Mouse (Mus musculus): ENCODE results near the gene Gm48551. TPM values are rescaled to one million over a fixed set of nuclear protein-coding genes. Genes with fewer than 3 reads are reported as not detected.
A peak's percentile ranks its signal among the peaks of the same experiment; 100 is the strongest.

Gene Gm48551
- total RNA-seq, 2 experiments from 2014 or later = 0.41 to 0.47 TPM

GRCm38 (mm10) chr10:81356352-81356990, 27.8 kb upstream of the Gm48551 start:
- no peak for DNase-seq

DNA sequence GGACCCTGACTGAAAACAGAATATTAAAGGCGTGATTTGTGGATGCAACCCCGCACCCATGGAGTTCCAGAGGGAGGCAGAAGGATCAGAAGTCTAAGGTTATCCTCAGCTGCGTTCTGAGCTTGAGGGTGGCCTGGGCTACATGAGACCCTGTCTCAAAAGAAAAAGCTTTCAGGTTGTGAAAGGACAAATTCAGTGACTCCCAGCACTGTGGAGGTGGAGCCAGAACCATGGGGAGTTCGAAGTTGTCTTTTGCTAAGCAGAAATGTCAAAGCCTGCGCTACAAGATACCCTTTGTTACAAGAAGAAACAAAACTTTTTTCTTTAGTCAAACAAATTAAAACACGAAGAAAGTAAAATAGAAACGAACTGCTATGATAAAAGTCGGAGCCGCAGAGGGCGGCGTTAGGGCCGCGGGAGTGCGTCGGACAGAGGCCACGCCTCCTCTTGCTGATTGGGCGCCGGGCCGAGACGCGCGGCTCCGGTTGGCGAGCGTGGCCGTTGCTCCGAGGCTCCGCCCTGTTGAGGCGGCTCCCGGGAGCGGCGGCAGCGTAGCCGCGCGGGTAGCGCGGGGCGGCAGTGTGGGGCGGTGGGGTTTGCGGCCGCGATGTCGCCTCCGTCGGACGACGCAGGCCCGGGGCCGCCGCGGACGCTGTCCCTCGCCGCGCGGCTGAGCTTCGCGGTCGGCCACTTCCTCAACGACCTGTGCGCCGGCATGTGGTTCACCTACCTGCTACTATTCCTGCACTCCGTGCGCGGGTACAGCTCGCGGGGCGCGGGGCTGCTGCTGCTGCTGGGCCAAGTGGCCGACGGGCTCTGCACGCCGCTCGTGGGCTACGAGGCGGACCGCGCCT, 27.0 kb upstream of the Gm48551 start, which contains the start of gene Mfsd12:
Gene Mfsd12 (plus strand): TSS at position 501 of the 854 bp plus-strand sequence.
- intact Hi-C loops (cut with DNase I; ENCODE audit: low total_unique reads) = no loop called here
- peak; percentile 94 for DNase-seq

More at GRCm38 (mm10) chr10:81356352-81356990, 27.8 kb upstream of the Gm48551 start:
- intact Hi-C loops (cut with DNase I; ENCODE audit: low total_unique reads) = no loop called here

DNA sequence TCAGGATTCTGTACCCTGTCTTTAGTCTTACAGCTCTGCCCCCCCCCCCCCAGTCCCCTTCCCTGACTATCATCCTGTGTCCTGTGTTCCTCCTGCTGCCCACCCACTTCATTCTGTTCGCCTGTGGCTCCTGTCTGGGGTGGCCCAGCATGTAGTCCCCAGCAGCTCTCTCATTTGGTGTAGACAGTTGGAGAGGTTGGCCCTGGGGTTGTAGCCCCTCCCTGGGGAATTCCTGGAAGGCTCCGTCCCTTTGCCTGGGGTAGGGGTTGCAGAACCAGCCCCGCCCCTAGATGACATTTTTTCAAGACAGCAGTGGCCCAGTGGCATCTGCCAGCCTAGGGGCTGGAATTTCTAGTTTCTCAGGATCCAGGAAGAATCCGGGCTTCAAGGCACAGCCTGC, 26.1 kb upstream of the Gm48551 start:
- intact Hi-C loops (cut with DNase I; ENCODE audit: low total_unique reads) = no loop called here

GRCm38 (mm10) chr10:81358841-81359240, 25.4 kb upstream of the Gm48551 start:
- intact Hi-C loops (cut with DNase I; ENCODE audit: low total_unique reads) = no loop called here

More for the DNA sequence above, 26.1 kb upstream of the Gm48551 start:
- DNase-seq = no peak

GRCm38 (mm10) chr10:81360721-81361120, 23.5 kb upstream of the Gm48551 start:
- no peak for DNase-seq
- intact Hi-C loops (cut with DNase I; ENCODE audit: low total_unique reads) = no loop called here

More at GRCm38 (mm10) chr10:81358841-81359240, 25.4 kb upstream of the Gm48551 start:
- no peak for DNase-seq

DNA sequence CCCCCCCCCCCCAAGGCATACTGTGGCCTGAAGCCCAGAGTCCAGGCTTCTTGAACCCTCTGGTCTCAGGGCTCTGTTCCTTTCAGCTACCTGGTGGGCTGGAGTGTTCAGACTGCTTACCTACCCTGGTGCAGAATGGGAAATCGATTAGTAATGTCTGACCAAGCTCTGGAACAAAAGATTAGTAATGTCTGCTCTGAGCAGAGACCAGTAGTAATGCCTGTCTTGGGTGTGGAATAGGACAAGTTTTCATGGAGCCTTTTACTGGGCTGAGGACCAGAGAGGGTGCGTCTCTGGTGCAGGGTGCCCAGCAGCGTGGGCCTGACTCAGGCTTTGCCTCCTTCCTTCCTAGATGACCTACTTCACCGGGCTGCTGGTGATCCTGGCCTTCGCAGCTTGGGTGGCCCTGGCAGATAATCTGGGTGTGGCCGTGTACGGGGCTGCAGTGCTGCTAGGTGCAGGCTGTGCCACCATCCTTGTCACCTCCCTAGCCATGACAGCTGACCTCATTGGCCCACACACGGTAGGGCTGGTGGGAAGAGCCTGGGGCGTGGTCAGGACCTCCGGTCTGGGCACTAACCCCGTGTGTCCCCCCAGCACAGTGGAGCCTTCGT, 21.8 kb upstream of the Gm48551 start:
- DNase-seq = no peak
- intact Hi-C loops (cut with DNase I; ENCODE audit: low total_unique reads) = no loop called here

GRCm38 (mm10) chr10:81363436-81364346, 20.6 kb upstream of the Gm48551 start:
- intact Hi-C loops (cut with DNase I; ENCODE audit: low total_unique reads) = no loop called here
- no peak for DNase-seq

GRCm38 (mm10) chr10:81364666-81365065, 19.6 kb upstream of the Gm48551 start:
- intact Hi-C loops (cut with DNase I; ENCODE audit: low total_unique reads) = no loop called here
- DNase-seq = peak; percentile 50

DNA sequence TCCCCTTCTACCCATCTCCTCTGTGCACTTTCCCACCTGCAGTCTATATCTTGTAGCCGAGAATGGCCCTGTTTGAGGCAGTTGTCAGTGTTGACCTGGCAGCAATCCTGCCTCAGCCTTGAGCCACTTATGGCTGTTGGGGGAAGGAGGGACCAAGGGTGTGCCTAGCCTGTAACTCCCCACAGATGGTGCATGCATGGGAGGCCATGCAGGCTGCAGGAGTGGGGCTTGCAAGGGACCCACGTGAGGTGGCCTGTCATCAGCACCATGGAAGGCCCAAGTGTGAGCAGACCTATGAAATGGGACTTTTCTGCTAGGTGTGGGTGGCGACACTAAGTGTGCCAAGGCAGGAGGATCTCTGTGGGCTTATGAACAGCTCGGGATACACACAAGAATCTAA, 19.2 kb upstream of the Gm48551 start:
- no peak for DNase-seq
- intact Hi-C loops (cut with DNase I; ENCODE audit: low total_unique reads) = no loop called here

DNA sequence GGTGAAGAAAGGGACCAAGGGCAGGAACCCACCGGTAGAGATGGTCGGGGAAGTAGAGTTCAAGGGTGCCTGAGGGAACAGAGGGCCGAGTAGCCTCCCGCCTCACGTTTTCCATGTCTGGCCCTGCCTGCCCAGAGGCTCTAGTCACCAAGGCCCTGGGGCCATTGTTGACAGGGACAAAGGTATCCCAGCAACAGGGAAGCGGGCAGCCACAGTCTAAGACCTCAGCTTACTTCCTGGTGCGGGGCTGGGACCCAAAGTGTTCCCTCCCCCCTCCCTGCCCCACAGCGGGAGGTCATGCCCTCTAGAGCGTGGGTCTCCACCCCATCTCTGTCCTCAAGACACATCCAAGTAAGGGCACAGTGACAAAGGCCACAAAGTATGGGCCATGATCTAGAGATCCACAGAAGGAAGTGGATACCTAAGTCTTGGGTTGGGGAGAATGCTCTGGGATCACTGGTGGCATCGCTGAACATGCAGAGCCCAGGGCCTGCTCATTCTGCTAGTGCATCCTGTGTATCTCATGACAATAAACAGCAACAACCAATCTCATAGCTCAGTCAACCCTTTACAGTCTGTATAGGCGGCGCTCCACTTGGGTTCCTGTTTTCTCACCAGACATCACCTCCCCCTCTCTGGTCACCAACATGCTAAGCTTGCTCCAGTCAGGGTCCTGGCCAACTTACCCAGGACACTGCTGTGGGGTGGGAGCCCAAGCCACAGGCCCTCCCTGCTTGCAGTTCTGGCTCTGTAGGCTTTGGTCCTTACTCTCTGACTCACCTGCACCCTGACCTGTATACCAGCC, 18.4 kb upstream of the Gm48551 start, which contains the start of gene 4930404N11Rik:
Gene 4930404N11Rik (minus strand): TSS at position 145 of the 805 bp plus-strand sequence.
- intact Hi-C loops (cut with DNase I; ENCODE audit: low total_unique reads) = no loop called here
- DNase-seq = no peak

DNA sequence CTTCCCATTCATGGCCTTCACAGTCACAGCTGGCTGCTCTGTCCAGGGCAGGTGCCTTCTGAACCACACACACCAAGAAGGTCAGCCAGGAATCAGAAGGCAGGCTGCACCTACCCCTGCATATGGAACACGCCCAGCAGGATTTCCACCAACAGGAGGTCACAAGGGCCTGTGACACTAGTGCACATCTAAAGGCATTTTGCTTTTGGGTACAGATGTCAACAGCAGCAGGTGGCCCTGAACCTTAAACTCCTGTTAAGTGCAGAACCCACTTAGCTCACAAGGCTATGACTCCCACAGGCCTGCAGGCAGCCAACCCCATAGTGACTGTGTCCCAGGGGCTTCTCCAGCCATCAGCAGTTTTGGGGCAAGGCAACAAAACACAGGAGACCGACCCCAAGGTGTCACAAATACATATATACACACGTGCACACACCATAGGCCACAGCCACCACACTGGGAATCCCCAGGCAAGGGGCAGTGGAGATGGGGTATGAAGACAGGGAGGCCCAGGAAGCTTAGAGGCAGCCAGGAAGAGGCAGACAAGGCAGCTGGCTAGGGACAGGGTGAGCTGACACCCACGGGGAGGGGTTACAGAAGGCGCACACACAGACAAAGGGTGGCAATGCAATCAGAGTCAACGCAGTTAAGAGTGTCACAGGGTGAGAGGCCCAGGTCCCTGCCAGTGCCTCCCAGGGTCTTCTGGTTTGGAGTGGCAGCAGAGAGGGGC, 17.6 kb upstream of the Gm48551 start:
- no peak for DNase-seq
- intact Hi-C loops (cut with DNase I; ENCODE audit: low total_unique reads) = no loop called here

- intact Hi-C loops (cut with DNase I; ENCODE audit: low total_unique reads) = no loop called here
- DNase-seq = no peak
Measured at GRCm38 (mm10) chr10:81367207-81367495, 17.1 kb upstream of the Gm48551 start.

- intact Hi-C loops (cut with DNase I; ENCODE audit: low total_unique reads) = no loop called here
- DNase-seq = no peak
Measured at GRCm38 (mm10) chr10:81375322-81375721, 8.9 kb upstream of the Gm48551 start.

- intact Hi-C loops (cut with DNase I; ENCODE audit: low total_unique reads) = no loop called here
- no peak for DNase-seq
Measured at GRCm38 (mm10) chr10:81376561-81377361, 7.5 kb upstream of the Gm48551 start.

DNA sequence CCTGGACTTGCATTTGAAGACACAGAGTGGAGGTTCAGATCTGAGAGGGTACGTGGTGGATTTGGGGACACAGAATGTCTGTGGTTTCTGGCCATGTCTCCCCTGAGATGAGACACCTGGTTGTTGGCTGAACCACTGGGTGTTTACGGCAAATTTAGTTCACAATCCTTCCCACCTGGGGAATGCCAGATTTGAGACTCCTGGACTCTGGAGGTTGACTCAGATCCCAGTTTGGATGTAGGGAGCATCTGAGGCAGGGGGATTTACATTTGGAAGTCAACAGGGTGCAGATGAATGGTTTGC, 7.0 kb upstream of the Gm48551 start:
- no peak for DNase-seq
- intact Hi-C loops (cut with DNase I; ENCODE audit: low total_unique reads) = no loop called here

DNA sequence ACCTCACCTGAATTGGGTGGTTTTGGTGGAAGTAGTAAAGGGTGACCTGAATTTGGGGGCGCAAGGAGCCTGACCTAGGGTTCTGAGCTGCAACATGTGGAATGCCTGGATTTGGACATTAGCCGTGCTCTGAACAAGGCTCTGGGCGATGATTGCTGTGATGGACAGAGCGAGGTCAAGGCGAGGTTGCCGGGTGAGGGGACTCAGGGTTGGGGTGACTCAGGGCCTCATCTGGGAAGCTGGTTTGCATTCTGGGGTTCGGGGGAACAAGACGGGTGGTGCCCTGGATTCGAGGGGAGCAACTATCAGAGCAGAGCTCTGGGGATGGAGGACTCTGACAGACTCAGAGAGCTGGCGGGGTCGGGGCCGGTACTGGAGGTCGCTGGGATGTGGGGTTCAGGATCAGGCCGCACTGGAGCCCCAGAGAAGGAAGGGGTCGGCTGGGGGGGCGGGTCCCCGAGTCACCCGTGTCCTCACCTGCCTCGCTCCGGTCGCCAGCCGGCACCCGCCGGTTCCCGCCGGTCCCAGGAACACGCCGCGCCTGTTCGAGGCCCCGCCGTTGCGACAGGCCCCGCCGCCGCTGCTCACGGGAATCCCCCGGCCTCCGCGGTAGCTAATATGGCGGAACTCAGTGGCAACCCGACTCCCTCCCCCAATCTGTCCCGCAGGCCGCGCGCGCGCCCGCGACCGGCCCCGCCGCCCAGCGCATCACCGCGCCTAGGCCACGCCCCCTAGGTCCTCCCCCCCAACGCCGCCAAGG, 6.3 kb upstream of the Gm48551 start, which contains the start of gene Fzr1:
Gene Fzr1 (minus strand): TSS at position 724 of the 760 bp plus-strand sequence.
- intact Hi-C loops (cut with DNase I; ENCODE audit: low total_unique reads) = no loop called here
- no peak for DNase-seq

Measured in gastrocnemius, postnatal 14 days (tissue).